ENCODE assay signal across 9 mouse cellular contexts in genomic region chr1:135700605-135701004, GRCm38 (mm10). TPM values are rescaled to one million over a fixed set of nuclear protein-coding genes. Genes with fewer than 3 reads are reported as not detected.
DNase-seq lines count a peak whose midpoint lies in the region; ATAC-seq and TF ChIP-seq lines count a peak whose summit lies in the region.
"Had no signal": no experiment of that assay in that cellular context is flagged by ENCODE, and none has a peak within 500 bp of the region (broad histone marks: within the 10 kb centered on the region; RNA-seq: fewer than 3 reads in every experiment).

No protein-coding gene starts in this region.

- TF ChIP-seq POLR2A in testis, adult 2 months (IDR thresholded peaks at IDR 0.05; ENCODE audit: control insufficient read depth, low read depth, low read length) = no peak

- peak; percentile 67; the same call in 1 of the 2 replicates for ATAC-seq in liver, embryonic 16.5 days (ENCODE audit: low read depth)
- ATAC-seq in neural tube, embryonic 12.5 days (ENCODE audit: low FRiP score, low read depth) = 0 out of 2 replicates have a peak, but pooled peaks have one; percentile 21

- intact Hi-C loops in gastrocnemius, postnatal 36 days (cut with DNase I) = no loop called here

- no peak overlapping the region for H3K27ac ChIP-seq in liver, embryonic 16.5 days (ENCODE audit: low read length)
- no peak overlapping the region for H3K27ac ChIP-seq in neural tube, embryonic 12.5 days
- H3K27ac ChIP-seq in testis, adult 2 months (ENCODE audit: control insufficient read depth, insufficient read depth, low read depth, low read length) = no peak overlapping the region
- H3K27ac ChIP-seq: embryonic facial prominence, embryonic 13.5 days had no signal

- no peaks in the 10 kb centered on the region for H3K36me3 ChIP-seq in liver, embryonic 16.5 days (ENCODE audit: control insufficient read depth, insufficient read depth)
- no peaks in the 10 kb centered on the region for H3K36me3 ChIP-seq in neural tube, embryonic 12.5 days
- no peaks in the 10 kb centered on the region for H3K36me3 ChIP-seq in testis, adult 2 months (ENCODE audit: control insufficient read depth, insufficient read depth, low read length)
- H3K36me3 ChIP-seq: embryonic facial prominence, embryonic 13.5 days had no signal

- peak; percentile 83 for DNase-seq in urinary bladder, postnatal 14 days (ENCODE audit: low spot score)
- DNase-seq in urinary bladder, adult 2 months (ENCODE audit: low spot score) = no peak
- DNase-seq in embryo, embryonic 10 days (ENCODE audit: low spot score) = peak; percentile 93
- DNase-seq in gastrocnemius, postnatal 36 days = peak; percentile 64 to 72
- peak; percentile 81 to 90 for DNase-seq in kidney, postnatal 25 days

- peaks cover 5% of the 10 kb centered on the region for H3K4me1 ChIP-seq in liver, embryonic 16.5 days (ENCODE audit: control insufficient read depth, low read depth, low read length)
- peaks cover 20% of the 10 kb centered on the region for H3K4me1 ChIP-seq in neural tube, embryonic 12.5 days
- H3K4me1 ChIP-seq in testis, adult 2 months (ENCODE audit: control insufficient read depth, insufficient read depth, low read length) = peaks cover 8% of the 10 kb centered on the region

- no peak overlapping the region for H3K9ac ChIP-seq in liver, embryonic 16.5 days (ENCODE audit: low read depth, low read length)
- H3K9ac ChIP-seq in neural tube, embryonic 12.5 days = no peak overlapping the region
- H3K9ac ChIP-seq: embryonic facial prominence, embryonic 13.5 days had no signal

- H3K9me3 ChIP-seq in liver, embryonic 16.5 days (replicated peaks; ENCODE audit: control insufficient read depth, low read length) = no peaks in the 10 kb centered on the region
- H3K9me3 ChIP-seq in neural tube, embryonic 12.5 days = no peaks in the 10 kb centered on the region

- WGBS in liver, embryonic 16.5 days (ENCODE audit: insufficient replicate concordance) = 1% methylated on average over 7 of the region's 7 CpGs
- 2% methylated on average over 7 of the region's 7 CpGs for WGBS in neural tube, embryonic 12.5 days

- peaks cover 11% of the 10 kb centered on the region; the same call in 1 of the 2 replicates for H3K27me3 ChIP-seq in liver, embryonic 16.5 days (ENCODE audit: control insufficient read depth, insufficient read depth, low read depth, low read length)
- peaks cover 14% of the 10 kb centered on the region; the same call in 1 of the 2 replicates for H3K27me3 ChIP-seq in neural tube, embryonic 12.5 days (replicated peaks)
- H3K27me3 ChIP-seq in testis, adult 2 months (ENCODE audit: control insufficient read depth, insufficient read depth, low read length) = no peaks in the 10 kb centered on the region

- H3K4me3 ChIP-seq in liver, embryonic 16.5 days (ENCODE audit: low read depth, low read length) = no peak overlapping the region
- no peak overlapping the region for H3K4me3 ChIP-seq in neural tube, embryonic 12.5 days
- no peak overlapping the region for H3K4me3 ChIP-seq in testis, adult 2 months (ENCODE audit: control insufficient read depth, low read depth, low read length)
- H3K4me3 ChIP-seq: embryonic facial prominence, embryonic 13.5 days had no signal

- peak; percentile 85; the same call in 1 of the 2 replicates for TF ChIP-seq CTCF in testis, adult 2 months (IDR thresholded peaks at IDR 0.05; ENCODE audit: control insufficient read depth, insufficient read depth, insufficient replicate concordance, low read depth, low read length)

- no peak overlapping the region for H3K4me2 ChIP-seq in liver, embryonic 16.5 days (ENCODE audit: low read depth, low read length)
- no peak overlapping the region for H3K4me2 ChIP-seq in neural tube, embryonic 12.5 days (replicated peaks)
- H3K4me2 ChIP-seq: embryonic facial prominence, embryonic 13.5 days had no signal

RNA-seq across cellular contexts. Expression of gene Csrp1, which starts 19.3 kb away (rescaled TPM):
- polyA plus RNA-seq in urinary bladder, adult 2 months (2012; rRNA removed) = 3,856 and 5,107 TPM in 2 replicates
- total RNA-seq in gastrocnemius, postnatal 36 days (2021) = 10 to 100 TPM; 18.1 to 22.8 TPM
- 26.9 and 30.5 TPM in 2 replicates for polyA plus RNA-seq in liver, embryonic 16.5 days (2015; fragmentation: Nextera tagmentation; extraction: Ambion mirVana)
- polyA plus RNA-seq in neural tube, embryonic 12.5 days (2016; fragmentation: Nextera tagmentation; extraction: Ambion mirVana) = 44.9 and 45.1 TPM in 2 replicates
- polyA plus RNA-seq in testis, adult 2 months (2012; rRNA removed) = 28.9 and 54.8 TPM in 2 replicates

Comparison
In these comparisons a context has a peak if more than half of its experiments do, and no peak if none do; other contexts are left out.
1. RNA of gene Csrp1, which starts 19.3 kb away (polyA plus RNA-seq): 3,856 to 5,107 TPM in urinary bladder, adult 2 months; 44.9 to 45.1 TPM in neural tube, embryonic 12.5 days, 26.9 to 30.5 TPM in liver, embryonic 16.5 days and 28.9 to 54.8 TPM in testis, adult 2 months; every median in the first group is over 10 times any median in the second.